Mouse (Mus musculus) cerebellum, adult 11-12 months (tissue): Measurements from ENCODE around the gene Cldn34a.
"Not testable (repeated sequence)": the region's sequence is repeated elsewhere in the genome, so short reads cannot be mapped to it uniquely, and the experiment has no call there.

Experiments used
- DNase-seq: peaks from one replicate; pipeline ENCODE4 v3.0.0; 2022

Cldn34a gene

DNA sequence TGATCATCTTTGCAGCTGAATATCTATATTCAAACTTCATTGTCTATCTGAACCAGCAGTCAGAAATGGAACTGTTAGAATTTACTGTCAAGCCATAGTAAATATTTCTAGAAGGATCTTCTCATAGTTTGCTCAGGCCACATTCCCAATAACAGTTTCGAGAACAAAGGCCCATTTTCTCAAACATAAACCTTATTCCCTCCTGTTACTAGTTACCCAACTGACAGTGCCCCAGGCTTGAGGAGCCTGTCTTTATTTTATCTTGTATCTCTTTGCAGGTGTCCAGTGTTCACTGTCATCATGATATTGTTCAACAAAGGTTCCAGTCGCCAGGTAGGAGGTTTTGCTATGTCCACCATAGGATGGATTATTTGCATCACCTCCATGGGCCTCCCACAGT is at the start of gene Cldn34a:
Cldn34a (plus strand) TSS at position 301 of the 400 bp plus-strand sequence.
- DNase-seq: no peak

DNA sequence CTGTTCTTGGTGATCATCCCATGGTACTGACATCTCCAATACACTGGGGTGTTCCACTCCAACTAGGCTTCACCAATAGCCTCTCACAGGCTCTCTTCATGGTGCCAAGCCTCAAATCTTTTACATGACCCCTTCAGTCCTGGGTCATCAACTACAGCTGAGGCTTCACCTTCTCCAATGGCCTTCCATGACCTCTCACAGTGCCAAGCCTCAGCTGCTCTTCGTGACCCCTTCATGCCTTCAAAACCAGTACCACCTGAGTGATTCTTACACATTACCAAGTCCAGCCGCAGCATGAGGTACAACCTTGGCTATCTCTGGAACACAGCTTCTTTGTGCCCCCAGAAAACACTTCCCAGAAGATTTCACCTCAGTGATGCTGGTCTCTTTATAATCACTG is 44.5 kb upstream of the Cldn34a start:
- not testable (repeated sequence) for DNase-seq

DNA sequence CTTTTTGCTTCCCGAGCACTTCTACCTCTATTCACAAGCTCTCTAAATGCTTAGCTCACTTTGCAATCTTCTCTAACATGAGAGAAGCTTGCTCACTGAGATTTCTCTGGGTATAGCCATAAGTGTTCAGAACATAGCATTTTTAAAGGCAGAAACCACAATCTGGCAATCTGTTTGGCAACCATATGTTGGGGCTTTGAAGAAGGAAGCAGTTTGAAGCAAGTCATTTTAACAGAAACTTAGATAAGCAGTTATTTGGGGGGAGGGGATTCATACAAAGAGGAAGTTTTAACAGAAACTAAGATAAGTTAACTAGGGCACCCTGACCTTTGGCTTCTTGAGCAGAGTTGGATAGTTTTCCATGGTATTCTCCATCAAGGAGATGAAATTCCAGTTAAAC is 17.4 kb upstream of the Cldn34a start:
- no peak for DNase-seq

DNA sequence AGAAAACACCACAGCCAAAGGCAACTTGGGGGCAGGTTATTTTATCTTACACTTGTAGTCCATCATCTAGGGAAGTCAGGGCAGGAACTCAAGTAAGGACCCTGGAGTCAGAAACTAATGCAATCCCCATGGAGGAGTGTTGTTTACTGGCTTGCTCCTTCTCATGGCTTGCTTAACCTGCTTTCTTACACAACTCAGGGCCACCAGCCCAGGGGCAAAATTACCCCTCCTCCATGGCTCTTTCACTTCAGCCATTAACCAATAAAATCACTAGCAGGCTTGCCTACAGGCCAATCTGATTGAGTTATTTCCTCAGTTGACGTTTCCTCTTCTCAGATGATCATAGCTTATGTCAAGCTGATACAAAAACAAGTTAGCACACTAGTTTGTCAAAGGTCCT is 15.0 kb upstream of the Cldn34a start:
- DNase-seq: no peak

DNA sequence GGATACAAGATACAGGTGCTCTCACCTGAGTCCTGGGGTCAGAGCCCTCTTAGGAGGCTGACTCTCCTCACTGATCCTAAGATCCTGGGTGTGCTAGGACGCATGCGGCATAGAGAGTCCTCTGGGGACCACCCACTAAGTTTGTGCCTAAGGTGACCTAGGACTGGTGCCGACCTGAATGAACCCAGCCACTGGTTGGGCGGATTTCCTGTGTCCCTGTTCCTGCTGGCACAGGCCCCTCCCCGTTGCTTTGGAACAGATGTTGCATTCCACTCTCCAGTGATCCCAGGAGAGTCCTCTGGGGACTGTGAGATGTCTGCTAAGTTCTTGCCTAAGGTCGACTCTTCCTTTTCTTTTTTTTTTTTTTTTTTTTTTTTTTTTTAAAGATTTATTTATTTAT is 5.7 kb upstream of the Cldn34a start:
- DNase-seq: no peak
